Mouse (Mus musculus) liver, embryonic 14.5 days (tissue): ENCODE measurements around the gene Hist3h2a. TPM values are rescaled to one million over a fixed set of nuclear protein-coding genes. Genes with fewer than 3 reads are reported as not detected.

ENCODE experiments used
- ATAC-seq: fragments of 200-750 bp; cut with Nextera tagmentation; 2 replicates; pipeline ENCODE4 v1.8.0; 2017; ENCODE audit warnings: moderate number of reproducible peaks, mild to moderate bottlenecking, moderate library complexity; ENCODE audit not compliant: insufficient read depth
- DNase-seq, 3 experiments: peaks; one replicate each; pipeline ENCODE4 v3.0.0-alpha.2; 2012 to 2013; ENCODE audit warnings: low read depth in 3 of 3, low spot score in 3 of 3
- H3K27ac ChIP-seq: fragments of 300-500 bp; sonication (generic); 2 replicates; pipeline ENCODE4 v1.5.1; 2014; ENCODE audit warnings: moderate library complexity, mild to moderate bottlenecking, control low read depth, inconsistent platforms
- H3K27me3 ChIP-seq: fragments of 300-500 bp; sonication (generic); 2 replicates; pipeline ENCODE4 v1.6.1; 2014; ENCODE audit warnings: mild to moderate bottlenecking, low read length, moderate library complexity; ENCODE audit not compliant: control insufficient read depth, insufficient read depth
- H3K36me3 ChIP-seq: fragments of 300-500 bp; sonication (generic); replicated peaks from 2 replicates; pipeline ENCODE4 v1.6.1; 2014; ENCODE audit warnings: low read depth; ENCODE audit not compliant: control insufficient read depth, insufficient read depth
- H3K4me1 ChIP-seq, 2 experiments: fragments of 200-500 bp in 1 of 2; fragments of 300-500 bp in 1 of 2; sonication (generic) in 1 of 2; replicated peaks; 2 replicates each; pipeline ENCODE4 v1.6.1; 2012 to 2014; ENCODE audit warnings: antibody characterized with exemption in 1 of 2, inconsistent platforms in 1 of 2, low read length in 1 of 2; ENCODE audit not compliant: control insufficient read depth in 2 of 2, insufficient read depth in 2 of 2
- H3K4me2 ChIP-seq: fragments of 300-500 bp; sonication (generic); 2 replicates; pipeline ENCODE4 v1.6.1; 2014; ENCODE audit warnings: low read depth, mild to moderate bottlenecking, control low read depth, moderate library complexity
- H3K4me3 ChIP-seq, 2 experiments: fragments of 200-500 bp in 1 of 2; fragments of 300-500 bp in 1 of 2; sonication (generic) in 1 of 2; 2 replicates each; pipeline ENCODE4 v1.5.1; 2012 to 2014; ENCODE audit warnings: low read depth in 2 of 2, low read length in 2 of 2, mild to moderate bottlenecking in 2 of 2, control low read depth in 1 of 2, inconsistent platforms in 1 of 2, moderate library complexity in 1 of 2; ENCODE audit not compliant: insufficient read depth in 1 of 2
- H3K9ac ChIP-seq: fragments of 300-500 bp; sonication (generic); replicated peaks from 2 replicates; pipeline ENCODE4 v1.6.1; 2014; ENCODE audit warnings: mild to moderate bottlenecking, control low read depth, moderate library complexity
- H3K9me3 ChIP-seq: fragments of 300-500 bp; sonication (generic); 2 replicates; pipeline ENCODE4 v1.6.1; 2016; ENCODE audit warnings: low read length, mixed read lengths; ENCODE audit not compliant: control insufficient read depth
- CTCF ChIP-seq: IDR thresholded peaks from 2 replicates; pipeline ENCODE4 v1.5.1; 2016; ENCODE audit warnings: antibody characterized with exemption, low read depth, control low read depth
- EP300 ChIP-seq: IDR thresholded peaks from 2 replicates; pipeline ENCODE4 v1.6.1; 2016; ENCODE audit warnings: antibody characterized with exemption, low read depth
- WGBS: fragments of 180-500 bp; shearing (Covaris S2); extraction: QIAGEN DNeasy Blood & Tissue Kit; methylation state at CpG from one replicate; pipeline ENCODE4 v1.1.7; 2014; ENCODE audit not compliant: insufficient replicate concordance; 5-methylcytosine and 5-hydroxymethylcytosine counted together
- polyA plus RNA-seq, 2 experiments: library from polyadenylated mRNA; depleted of rRNA in 1 of 2; stranded (reverse) in 1 of 2; unstranded in 1 of 2; fragments of >200 nt; fragmentation: Nextera tagmentation in 1 of 2; extraction: Ambion mirVana in 1 of 2; gene quantifications; 2 replicates each; pipeline versions ENCODE4 v1.2.1 to v1.2.3; 2012 to 2014

The Hist3h2a gene
- polyA plus RNA-seq, 2 experiments: 11.0 to 13.5 TPM

GRCm38 (mm10) chr11:58968551-58968950, 14.1 kb downstream of the Hist3h2a start:
- H3K4me3 ChIP-seq: no peak overlapping the region
- no peaks in the 10 kb centered on the region for H3K9me3 ChIP-seq
- peaks cover 3% of the 10 kb centered on the region for H3K27me3 ChIP-seq
- no peak overlapping the region for H3K9ac ChIP-seq
- no peak for DNase-seq
- no peak for ATAC-seq
- no peaks in the 10 kb centered on the region for H3K36me3 ChIP-seq
- H3K4me2 ChIP-seq: no peak overlapping the region
- WGBS: 48% methylated on average over 7 of the region's 7 CpGs
- no peak overlapping the region for H3K27ac ChIP-seq
- TF ChIP-seq EP300: no peak
- TF ChIP-seq CTCF: no peak
- H3K4me1 ChIP-seq: 0 out of 4 replicates have a peak, but pooled peaks cover 0 to 4% of the 10 kb centered on the region in 2 experiments

GRCm38 (mm10) chr11:58969027-58969426, 14.5 kb downstream of the Hist3h2a start:
- Histone ChIP-seq H3K4me3 (no peak overlapping the region), H3K4me2 (no peak overlapping the region), H3K27me3 (no peaks in the 10 kb centered on the region; the same call in 1 of the 2 replicates), H3K9ac (no peak overlapping the region), H3K27ac (no peak overlapping the region), H3K36me3 (no peaks in the 10 kb centered on the region), H3K4me1 (0 out of 4 replicates have a peak, but pooled peaks cover 0 to 4% of the 10 kb centered on the region in 2 experiments), H3K9me3 (no peaks in the 10 kb centered on the region)
- DNase-seq (no peak), ATAC-seq (no peak)
- 74% methylated on average over 8 of the region's 8 CpGs for WGBS
- TF ChIP-seq CTCF (no peak), EP300 (no peak)

- H3K4me2 ChIP-seq: no peak overlapping the region
- no peaks in the 10 kb centered on the region for H3K9me3 ChIP-seq
- no peak overlapping the region for H3K9ac ChIP-seq
- no peak for TF ChIP-seq EP300
- TF ChIP-seq CTCF: no peak
- no peak overlapping the region for H3K27ac ChIP-seq
- H3K4me1 ChIP-seq: 0 out of 4 replicates have a peak, but pooled peaks cover 0 to 4% of the 10 kb centered on the region in 2 experiments
- no peak overlapping the region for H3K4me3 ChIP-seq
- no peaks in the 10 kb centered on the region for H3K27me3 ChIP-seq
- DNase-seq (no peak), ATAC-seq (no peak)
- WGBS: 63% methylated on average over 6 of the region's 6 CpGs
- no peaks in the 10 kb centered on the region for H3K36me3 ChIP-seq
Observed at GRCm38 (mm10) chr11:58969659-58970058, 15.2 kb downstream of the Hist3h2a start.

- 79% methylated on average over 21 of the region's 21 CpGs for WGBS
- no peak for DNase-seq
- H3K36me3 ChIP-seq: no peaks in the 10 kb centered on the region
- TF ChIP-seq EP300: no peak
- peak; percentile 29; the same call in 1 of the 2 replicates for TF ChIP-seq CTCF
- H3K9ac ChIP-seq: no peak overlapping the region
- H3K4me1 ChIP-seq: peaks cover 0 to 2% of the 10 kb centered on the region in 2 experiments; a peak in 1 of 4 replicates
- no peak overlapping the region for H3K4me3 ChIP-seq
- H3K27ac ChIP-seq: no peak overlapping the region
- H3K27me3 ChIP-seq: no peaks in the 10 kb centered on the region
- no peaks in the 10 kb centered on the region for H3K9me3 ChIP-seq
- no peak overlapping the region for H3K4me2 ChIP-seq
- ATAC-seq: no peak
Observed at GRCm38 (mm10) chr11:58970831-58971530, 16.5 kb downstream of the Hist3h2a start.

- no peak overlapping the region for H3K9ac ChIP-seq
- H3K9me3 ChIP-seq: no peaks in the 10 kb centered on the region
- no peaks in the 10 kb centered on the region for H3K36me3 ChIP-seq
- H3K4me2 ChIP-seq: no peak overlapping the region
- H3K4me1 ChIP-seq: peaks cover 0 to 3% of the 10 kb centered on the region in 2 experiments; a peak in 1 of 4 replicates
- H3K4me3 ChIP-seq: no peak overlapping the region
- no peaks in the 10 kb centered on the region for H3K27me3 ChIP-seq
- TF ChIP-seq CTCF (no peak), EP300 (no peak)
- WGBS: 78% methylated on average over 3 of the region's 3 CpGs
- ATAC-seq (no peak), DNase-seq (no peak)
- H3K27ac ChIP-seq: no peak overlapping the region
Observed at GRCm38 (mm10) chr11:58971796-58972195, 17.3 kb downstream of the Hist3h2a start.
